Mouse (Mus musculus) heart, adult 2 months (tissue): Measurements from ENCODE around the gene Iqcf5.

ENCODE experiments used
- CTCF ChIP-seq: fragments of 200-600 bp; IDR thresholded peaks from 2 replicates; pipeline ENCODE4 v1.8.1; 2022; ENCODE audit warnings: antibody characterized with exemption, mild to moderate bottlenecking, moderate library complexity
- EP300 ChIP-seq: fragments of 200-500 bp; IDR thresholded peaks from 2 replicates; pipeline ENCODE4 v1.6.1; 2011; ENCODE audit warnings: low read depth, low read length, control low read depth; ENCODE audit not compliant: insufficient read depth
- POLR2A ChIP-seq: fragments of 200-500 bp; IDR thresholded peaks from 2 replicates; pipeline ENCODE4 v1.6.1; 2011; ENCODE audit warnings: mild to moderate bottlenecking, low read depth, low read length, control low read depth; ENCODE audit not compliant: insufficient read depth

- TF ChIP-seq POLR2A (no peak), CTCF (peak; percentile 99), EP300 (peak; percentile 91)
Measured at GRCm38 (mm10) chr9:106476924-106477484, 37.4 kb upstream of the Iqcf5 start, which contains the start of gene Parp3.
